Mouse (Mus musculus) midbrain, embryonic 13.5 days (tissue): Measurements from ENCODE around the gene Gm9936. TPM values are rescaled to one million over a fixed set of nuclear protein-coding genes. Genes with fewer than 3 reads are reported as not detected.
"Not testable (repeated sequence)": the region's sequence is repeated elsewhere in the genome, so short reads cannot be mapped to it uniquely, and the experiment has no call there.

Experiments used
- ATAC-seq: fragments of 200-750 bp; cut with Nextera tagmentation; 2 replicates; pipeline ENCODE4 v1.8.0; 2017; ENCODE audit warnings: mild to moderate bottlenecking, moderate TSS enrichment, moderate library complexity
- H3K27ac ChIP-seq: fragments of 300-500 bp; sonication (generic); 2 replicates; pipeline ENCODE4 v1.5.1; 2015; ENCODE audit warnings: inconsistent platforms, mild to moderate bottlenecking, moderate library complexity
- H3K27me3 ChIP-seq: fragments of 300-500 bp; sonication (generic); 2 replicates; pipeline ENCODE4 v1.6.1; 2015; ENCODE audit warnings: mild to moderate bottlenecking, inconsistent platforms
- H3K36me3 ChIP-seq: fragments of 300-500 bp; sonication (generic); 2 replicates; pipeline ENCODE4 v1.6.1; 2015; ENCODE audit warnings: mild to moderate bottlenecking, inconsistent platforms
- H3K4me1 ChIP-seq: fragments of 300-500 bp; sonication (generic); replicated peaks from 2 replicates; pipeline ENCODE4 v1.6.1; 2015; ENCODE audit warnings: inconsistent platforms
- H3K4me2 ChIP-seq: fragments of 300-500 bp; sonication (generic); replicated peaks from 2 replicates; pipeline ENCODE4 v1.6.1; 2015; ENCODE audit warnings: moderate library complexity, mild to moderate bottlenecking, inconsistent platforms
- H3K4me3 ChIP-seq: fragments of 300-500 bp; sonication (generic); replicated peaks from 2 replicates; pipeline ENCODE4 v1.5.1; 2015; ENCODE audit warnings: mild to moderate bottlenecking, inconsistent platforms
- H3K9ac ChIP-seq: fragments of 300-500 bp; sonication (generic); replicated peaks from 2 replicates; pipeline ENCODE4 v1.6.1; 2015; ENCODE audit warnings: mild to moderate bottlenecking, inconsistent platforms
- H3K9me3 ChIP-seq: fragments of 300-500 bp; sonication (generic); 2 replicates; pipeline ENCODE4 v1.6.1; 2016; ENCODE audit warnings: mild to moderate bottlenecking, inconsistent platforms
- WGBS: fragments of 180-500 bp; shearing (Covaris S2); methylation state at CpG from one replicate; pipeline ENCODE4 v1.1.7; 2015; 5-methylcytosine and 5-hydroxymethylcytosine counted together
- polyA plus RNA-seq: library from polyadenylated mRNA; unstranded; fragments of >200 nt; fragmentation: Nextera tagmentation; extraction: Ambion mirVana; gene quantifications from 2 replicates; pipeline ENCODE4 v1.2.1, GENCODE M21; 2015

Gm9936 gene
- polyA plus RNA-seq = 1.3 and 1.7 TPM in 2 replicates

DNA sequence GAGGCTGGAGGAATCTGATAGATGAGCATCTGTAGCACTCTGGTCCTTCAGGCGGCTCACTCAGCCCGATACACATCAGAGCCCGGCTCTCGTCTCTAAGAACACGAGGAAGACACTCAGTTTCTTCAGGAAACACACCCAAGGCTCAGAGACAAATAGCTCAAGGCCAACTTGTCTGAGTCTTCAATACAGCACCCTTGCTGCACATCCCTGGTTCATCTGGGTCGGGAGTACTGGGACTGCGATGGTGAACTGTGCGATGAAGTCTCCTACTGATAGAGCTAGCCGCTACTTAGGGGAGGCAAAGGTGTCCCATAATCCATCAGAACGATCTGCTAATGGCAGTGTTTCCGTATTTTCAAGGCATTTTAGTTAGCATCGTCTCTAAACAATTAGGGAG, at the start of gene Gm9936:
Gm9936 (minus strand) TSS at position 101 of the 400 bp plus-strand sequence.
- Histone ChIP-seq H3K9ac (peak within 1 kb of the TSS; percentile 57), H3K36me3 (no peaks in the 10 kb centered on the region), H3K4me2 (peak within 1 kb of the TSS; percentile 60), H3K27me3 (0 out of 2 replicates have a peak, but pooled peaks cover 10% of the 10 kb centered on the region), H3K9me3 (no peaks in the 10 kb centered on the region), H3K4me3 (peak within 1 kb of the TSS; percentile 33), H3K27ac (no peak within 1 kb of the TSS), H3K4me1 (peaks cover 6% of the 10 kb centered on the region)
- no peak for ATAC-seq
- 87% methylated on average over 12 of the region's 12 CpGs for WGBS

DNA sequence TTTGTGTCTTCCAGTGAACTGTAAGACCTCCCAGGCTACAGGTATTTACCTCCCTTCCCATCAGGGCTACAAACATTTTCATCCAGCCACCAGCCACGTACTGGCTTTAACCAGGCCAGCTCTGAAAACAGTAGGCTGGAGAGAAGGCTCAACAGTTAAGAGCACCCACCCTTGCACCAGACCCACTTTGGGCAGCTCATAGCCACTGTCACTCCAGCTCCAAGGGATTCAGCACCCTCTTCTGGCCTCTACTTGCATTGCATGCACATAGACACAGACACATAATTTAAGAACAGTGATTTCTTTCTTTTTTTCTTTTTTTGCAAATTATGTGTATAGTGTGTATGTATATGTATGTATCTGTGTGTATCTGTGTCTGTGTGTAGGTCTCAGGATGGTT, 43.9 kb upstream of the Gm9936 start:
- 22% methylated on average over 1 of the region's 1 CpGs for WGBS
- H3K4me2 ChIP-seq = no peak overlapping the region
- H3K36me3 ChIP-seq = no peaks in the 10 kb centered on the region
- ATAC-seq = no peak
- H3K4me1 ChIP-seq = 0 out of 2 replicates have a peak, but pooled peaks cover 2% of the 10 kb centered on the region
- H3K9me3 ChIP-seq = no peaks in the 10 kb centered on the region
- no peaks in the 10 kb centered on the region for H3K27me3 ChIP-seq
- no peak overlapping the region for H3K27ac ChIP-seq
- H3K9ac ChIP-seq = no peak overlapping the region
- H3K4me3 ChIP-seq = no peak overlapping the region

DNA sequence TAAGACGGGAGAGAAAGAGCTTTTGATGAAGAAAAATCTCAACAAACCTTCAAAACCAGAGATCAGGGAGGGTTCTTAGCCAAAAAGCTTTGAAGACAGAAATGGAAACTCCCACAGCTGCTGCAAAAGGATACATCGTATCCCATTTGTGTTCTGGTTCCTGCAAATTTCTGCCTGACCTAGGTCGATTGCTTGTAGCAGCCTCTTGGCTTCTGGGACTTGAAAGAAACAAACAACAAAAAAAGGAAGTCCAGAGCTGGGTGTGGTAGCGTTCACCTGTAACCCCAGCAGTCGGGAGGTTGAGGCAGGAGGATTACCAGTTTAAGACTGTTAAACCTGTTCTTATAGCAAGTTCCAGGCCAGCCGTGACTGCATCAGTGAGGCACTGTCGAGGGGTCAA, 40.4 kb upstream of the Gm9936 start:
- no peaks in the 10 kb centered on the region for H3K9me3 ChIP-seq
- no peak overlapping the region for H3K27ac ChIP-seq
- H3K4me3 ChIP-seq = no peak overlapping the region
- no peak overlapping the region for H3K4me2 ChIP-seq
- no peak overlapping the region for H3K9ac ChIP-seq
- H3K4me1 ChIP-seq = 0 out of 2 replicates have a peak, but pooled peaks cover 6% of the 10 kb centered on the region
- H3K27me3 ChIP-seq = no peaks in the 10 kb centered on the region
- ATAC-seq = no peak
- no peaks in the 10 kb centered on the region for H3K36me3 ChIP-seq
- WGBS = 78% methylated on average over 7 of the region's 7 CpGs

DNA sequence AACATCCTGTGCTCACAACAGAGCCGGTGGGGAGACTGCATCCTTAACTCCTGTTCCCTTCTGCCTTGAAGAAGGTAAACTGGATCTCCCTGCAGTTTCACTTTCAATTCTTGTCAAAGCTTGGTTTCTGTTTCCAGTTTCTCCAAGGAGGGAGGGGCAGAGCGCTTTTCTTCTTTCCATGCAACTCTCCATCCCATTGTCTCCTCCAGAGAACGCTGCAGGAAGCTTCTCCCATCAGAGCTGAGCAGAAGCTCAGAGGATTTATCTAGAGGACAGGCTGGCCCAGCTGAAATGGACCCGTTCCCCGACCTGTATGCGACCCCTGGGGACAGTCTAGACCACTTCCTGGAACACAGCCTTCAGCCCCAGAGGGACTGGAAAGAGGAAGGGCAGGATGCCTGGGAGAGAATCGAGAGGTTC, 38.9 kb upstream of the Gm9936 start:
- Histone ChIP-seq H3K4me1 (0 out of 2 replicates have a peak, but pooled peaks cover 6% of the 10 kb centered on the region), H3K27me3 (no peaks in the 10 kb centered on the region), H3K9me3 (no peaks in the 10 kb centered on the region), H3K4me3 (no peak overlapping the region), H3K9ac (no peak overlapping the region), H3K27ac (no peak overlapping the region), H3K4me2 (no peak overlapping the region), H3K36me3 (no peaks in the 10 kb centered on the region)
- 12% methylated on average over 7 of the region's 7 CpGs for WGBS
- ATAC-seq = no peak

DNA sequence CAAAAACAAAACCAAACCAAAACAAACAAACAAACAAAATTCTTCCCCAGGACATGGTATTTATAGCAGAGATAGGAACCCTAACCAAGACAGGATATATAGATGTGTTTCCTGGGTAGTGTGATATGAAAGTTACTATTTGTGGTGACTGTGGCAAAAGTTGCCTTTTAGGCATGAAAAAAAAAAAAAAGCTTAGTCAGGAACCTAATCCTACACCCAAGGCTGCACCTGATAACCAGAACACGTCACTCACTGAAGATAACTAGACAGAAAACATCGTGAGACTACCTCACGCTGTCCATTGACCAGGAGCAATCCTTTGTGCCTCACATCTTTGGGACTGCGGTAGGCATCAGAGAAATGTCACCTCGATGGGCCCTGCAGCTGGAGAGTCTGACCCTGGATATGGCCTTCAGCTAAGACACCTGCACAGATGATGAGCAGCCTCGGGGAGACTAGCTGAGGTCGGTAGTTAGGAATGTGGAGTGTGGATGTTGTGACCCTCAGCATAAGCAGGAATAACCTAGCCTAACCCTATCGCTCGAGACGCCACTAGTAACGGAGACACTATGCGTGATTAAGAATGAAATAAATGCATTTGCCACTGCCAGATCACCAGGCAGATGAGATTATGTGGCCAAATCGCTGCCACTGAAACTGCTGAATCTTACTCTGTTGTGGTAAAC, 38.3 kb upstream of the Gm9936 start, which contains the start of gene Oasl2:
Oasl2 (plus strand) TSS at position 249 of the 686 bp plus-strand sequence.
- no peak within 1 kb of the TSS for H3K9ac ChIP-seq
- H3K36me3 ChIP-seq = no peaks in the 10 kb centered on the region
- no peak within 1 kb of the TSS for H3K4me3 ChIP-seq
- WGBS = 69% methylated on average over 13 of the region's 13 CpGs
- H3K27me3 ChIP-seq = no peaks in the 10 kb centered on the region
- ATAC-seq = no peak
- 0 out of 2 replicates have a peak, but pooled peaks cover 6% of the 10 kb centered on the region for H3K4me1 ChIP-seq
- no peak within 1 kb of the TSS for H3K27ac ChIP-seq
- H3K9me3 ChIP-seq = no peaks in the 10 kb centered on the region
- no peak within 1 kb of the TSS for H3K4me2 ChIP-seq

DNA sequence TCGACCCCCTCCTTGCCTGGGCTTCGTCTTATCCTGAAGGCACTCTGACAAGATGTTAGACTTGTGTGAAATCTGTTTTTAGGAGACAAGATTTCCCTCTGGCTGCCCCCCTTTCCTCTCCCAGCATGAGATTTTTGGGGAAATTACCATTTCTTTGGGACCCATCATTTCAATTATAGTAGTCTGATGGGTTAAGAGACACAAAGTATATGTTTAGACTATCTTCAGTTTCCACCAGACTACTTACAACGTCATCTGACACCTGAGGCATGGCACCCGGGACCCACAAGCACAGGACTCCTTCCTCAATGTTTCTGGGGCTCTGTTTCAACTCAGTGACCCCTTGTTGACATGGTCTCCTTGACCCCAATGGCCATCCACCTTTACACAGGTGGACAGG, 37.1 kb upstream of the Gm9936 start:
- 88% methylated on average over 4 of the region's 4 CpGs for WGBS
- ATAC-seq = no peak

DNA sequence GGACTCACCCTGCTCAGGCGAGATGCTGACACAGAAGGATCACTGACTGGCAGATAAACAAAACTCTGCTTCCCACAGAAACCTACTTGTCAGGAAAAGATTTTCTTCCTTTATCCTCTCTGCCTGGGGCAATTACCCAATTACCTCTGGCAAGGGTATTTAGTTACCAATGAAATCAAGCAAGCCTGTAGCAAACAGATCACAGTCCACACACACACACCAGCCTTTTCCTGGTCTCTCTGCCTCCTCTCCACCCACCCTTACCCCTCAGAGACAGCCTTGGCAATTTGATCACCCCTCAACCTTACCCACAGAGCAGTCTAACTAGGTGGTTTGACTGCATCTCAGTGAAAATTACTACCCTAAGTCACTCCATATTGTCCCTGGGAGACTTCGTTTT, 30.5 kb upstream of the Gm9936 start:
- Histone ChIP-seq H3K27ac (no peak overlapping the region), H3K4me1 (no peaks in the 10 kb centered on the region), H3K4me2 (no peak overlapping the region), H3K36me3 (no peaks in the 10 kb centered on the region), H3K9ac (no peak overlapping the region), H3K9me3 (no peaks in the 10 kb centered on the region), H3K27me3 (no peaks in the 10 kb centered on the region), H3K4me3 (no peak overlapping the region)
- 94% methylated on average over 2 of the region's 2 CpGs for WGBS
- ATAC-seq = no peak

More for the DNA sequence above, 37.1 kb upstream of the Gm9936 start:
- Histone ChIP-seq H3K27ac (no peak overlapping the region), H3K4me1 (0 out of 2 replicates have a peak, but pooled peaks cover 6% of the 10 kb centered on the region), H3K27me3 (no peaks in the 10 kb centered on the region), H3K4me3 (no peak overlapping the region), H3K4me2 (no peak overlapping the region), H3K9ac (no peak overlapping the region), H3K9me3 (no peaks in the 10 kb centered on the region), H3K36me3 (no peaks in the 10 kb centered on the region)

DNA sequence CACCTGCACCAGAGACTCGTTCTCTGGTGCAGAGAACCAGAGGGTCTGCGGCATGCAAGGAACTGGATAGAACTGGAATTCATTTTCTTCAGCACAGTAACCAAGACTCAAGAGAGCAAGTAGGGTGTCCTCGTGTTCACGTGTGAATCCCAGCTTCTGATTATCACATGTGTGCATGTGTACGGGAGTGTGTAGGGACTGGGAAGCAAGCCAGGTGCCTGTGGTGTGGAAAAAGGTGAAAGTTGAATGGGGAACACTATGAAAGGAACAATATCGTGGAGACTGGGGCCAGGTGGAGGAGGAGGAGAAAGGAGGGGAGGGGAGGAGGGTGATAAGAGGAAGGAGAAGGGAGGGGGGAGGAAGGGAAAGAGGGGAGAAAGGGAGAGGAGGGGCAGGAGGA, 28.3 kb upstream of the Gm9936 start:
- no peak overlapping the region for H3K27ac ChIP-seq
- no peaks in the 10 kb centered on the region for H3K27me3 ChIP-seq
- H3K4me1 ChIP-seq = no peaks in the 10 kb centered on the region
- no peak overlapping the region for H3K4me2 ChIP-seq
- H3K9ac ChIP-seq = no peak overlapping the region
- H3K36me3 ChIP-seq = no peaks in the 10 kb centered on the region
- WGBS = 88% methylated on average over 6 of the region's 6 CpGs
- no peak for ATAC-seq
- no peak overlapping the region for H3K4me3 ChIP-seq
- no peaks in the 10 kb centered on the region for H3K9me3 ChIP-seq

DNA sequence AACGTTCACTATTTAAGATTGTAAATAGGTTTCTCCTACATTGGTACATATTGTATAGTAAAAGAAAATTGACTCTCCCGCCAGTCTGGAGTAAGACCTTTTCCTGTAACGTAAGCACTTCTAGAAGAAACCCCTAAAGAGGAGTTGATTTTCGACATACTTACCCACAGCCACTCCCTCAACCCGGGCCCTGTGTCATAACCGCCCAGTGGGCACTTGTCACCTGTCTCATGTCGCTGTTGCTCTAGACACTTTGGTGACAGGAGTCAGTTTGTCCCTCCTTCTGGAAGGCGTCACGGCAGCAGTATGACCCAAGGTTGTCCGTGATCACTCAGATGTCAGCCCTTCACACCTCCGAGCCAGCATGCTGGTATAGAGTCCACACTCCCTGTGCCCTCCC, 24.5 kb upstream of the Gm9936 start:
- Histone ChIP-seq H3K4me1 (no peaks in the 10 kb centered on the region), H3K4me3 (no peak overlapping the region), H3K4me2 (no peak overlapping the region), H3K36me3 (no peaks in the 10 kb centered on the region), H3K27me3 (no peaks in the 10 kb centered on the region), H3K9ac (no peak overlapping the region), H3K27ac (no peak overlapping the region), H3K9me3 (no peaks in the 10 kb centered on the region)
- 93% methylated on average over 11 of the region's 11 CpGs for WGBS
- ATAC-seq = no peak

DNA sequence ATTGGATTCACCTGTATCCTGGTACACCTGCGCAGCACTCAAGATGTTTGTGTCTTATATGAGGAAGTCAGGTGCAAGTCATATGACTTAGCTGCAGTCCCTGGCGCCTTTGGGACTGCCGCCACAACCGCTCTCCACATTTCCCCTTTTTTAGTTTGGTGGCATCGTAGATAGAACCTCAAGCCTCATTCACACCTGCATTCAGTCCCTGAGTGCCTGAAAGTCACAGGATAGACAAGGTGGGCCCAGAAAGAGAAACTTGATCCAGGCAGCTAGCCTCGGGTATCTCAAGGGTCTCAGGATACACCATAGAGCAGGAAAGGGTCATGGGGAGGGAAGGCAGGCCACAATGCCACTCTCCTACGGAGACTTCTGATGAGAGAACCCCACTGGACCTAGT, 23.8 kb upstream of the Gm9936 start:
- H3K27me3 ChIP-seq, H3K4me3 ChIP-seq, H3K36me3 ChIP-seq, H3K9ac ChIP-seq, ATAC-seq, H3K9me3 ChIP-seq, H3K4me1 ChIP-seq, H3K4me2 ChIP-seq, H3K27ac ChIP-seq: not testable (repeated sequence)
- WGBS = 93% methylated on average over 6 of the region's 7 CpGs

DNA sequence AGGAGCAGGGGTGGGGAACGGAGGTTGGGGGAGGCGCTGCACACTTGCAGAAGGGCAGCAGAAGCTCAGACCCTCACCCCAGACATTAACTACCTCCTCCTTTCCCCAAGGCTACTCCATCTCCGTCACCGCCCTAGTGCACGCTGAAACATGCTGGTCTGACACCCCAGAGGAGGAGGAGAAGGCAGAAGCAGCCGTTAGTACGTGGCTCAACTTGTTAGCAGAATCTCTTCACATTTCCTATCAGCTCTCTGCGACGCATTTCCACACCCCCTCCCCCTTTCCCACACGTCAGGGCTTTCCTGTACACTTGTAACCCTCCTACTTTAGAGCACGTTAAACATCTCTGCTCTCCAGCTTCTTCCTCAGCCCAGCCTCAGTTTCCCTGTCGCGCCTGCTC, 20.9 kb upstream of the Gm9936 start:
- Histone ChIP-seq H3K4me2 (no peak overlapping the region), H3K36me3 (no peaks in the 10 kb centered on the region), H3K9me3 (no peaks in the 10 kb centered on the region), H3K27ac (no peak overlapping the region), H3K27me3 (no peaks in the 10 kb centered on the region), H3K4me1 (0 out of 2 replicates have a peak, but pooled peaks cover 5% of the 10 kb centered on the region), H3K9ac (no peak overlapping the region), H3K4me3 (no peak overlapping the region)
- ATAC-seq = no peak
- WGBS = 77% methylated on average over 13 of the region's 13 CpGs

DNA sequence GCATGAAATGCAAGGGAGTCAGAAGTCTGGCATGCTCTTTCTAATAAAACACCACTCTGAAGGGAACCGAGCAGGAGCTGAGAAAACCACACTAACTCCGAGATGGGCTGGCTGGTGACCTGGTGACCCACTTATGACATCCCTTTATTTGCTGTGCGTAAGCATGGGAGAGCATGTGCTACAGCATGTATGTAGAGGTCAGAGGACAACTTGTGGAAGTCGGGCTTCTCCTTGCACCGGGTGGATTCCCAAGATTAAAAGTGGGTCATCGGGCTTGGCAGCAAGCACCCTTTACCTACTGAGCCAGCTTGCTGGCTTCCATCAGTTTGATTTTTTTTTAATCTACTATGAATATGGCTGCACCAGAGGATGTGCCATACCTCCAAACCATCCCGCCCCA, 19.0 kb upstream of the Gm9936 start:
- WGBS = 73% methylated on average over 7 of the region's 7 CpGs
- H3K9me3 ChIP-seq = no peaks in the 10 kb centered on the region
- H3K27ac ChIP-seq = no peak overlapping the region
- no peak overlapping the region for H3K4me2 ChIP-seq
- no peak overlapping the region for H3K4me3 ChIP-seq
- H3K27me3 ChIP-seq = no peaks in the 10 kb centered on the region
- no peaks in the 10 kb centered on the region for H3K36me3 ChIP-seq
- no peak overlapping the region for H3K9ac ChIP-seq
- 0 out of 2 replicates have a peak, but pooled peaks cover 5% of the 10 kb centered on the region for H3K4me1 ChIP-seq
- no peak for ATAC-seq

DNA sequence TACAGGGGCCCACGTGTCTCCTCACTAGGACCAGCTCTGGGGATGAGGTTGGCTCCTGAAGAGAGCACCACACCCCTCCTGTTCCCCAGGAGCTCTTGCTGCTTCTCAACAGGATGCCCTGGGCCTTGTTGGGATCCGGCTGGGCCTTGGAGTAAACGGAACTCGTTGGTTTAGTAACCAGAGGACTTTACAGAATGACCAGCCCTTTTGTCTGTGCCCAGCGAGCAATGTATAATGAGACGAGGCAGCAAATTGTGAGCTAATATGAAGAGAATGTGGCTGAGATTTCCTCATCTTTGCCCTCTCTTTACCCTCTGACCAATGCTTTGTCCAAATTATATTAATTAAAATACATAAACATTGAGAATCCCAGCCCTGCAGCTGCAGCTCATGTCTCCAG, 17.8 kb upstream of the Gm9936 start:
- H3K9me3 ChIP-seq = no peaks in the 10 kb centered on the region
- H3K4me3 ChIP-seq = no peak overlapping the region
- H3K4me1 ChIP-seq = 0 out of 2 replicates have a peak, but pooled peaks cover 5% of the 10 kb centered on the region
- no peaks in the 10 kb centered on the region for H3K36me3 ChIP-seq
- no peak overlapping the region for H3K9ac ChIP-seq
- H3K4me2 ChIP-seq = no peak overlapping the region
- H3K27me3 ChIP-seq = no peaks in the 10 kb centered on the region
- ATAC-seq = no peak
- WGBS = 30% methylated on average over 6 of the region's 6 CpGs
- no peak overlapping the region for H3K27ac ChIP-seq
